Mouse (Mus musculus) ES-Bruce4 (cell line): Measurements from ENCODE around the gene Arfrp1.

Source experiments
- CTCF ChIP-seq: IDR thresholded peaks from one replicate; pipeline ENCODE4 v1.8.1; 2011; ENCODE audit warnings: low read depth, low read length
- EP300 ChIP-seq: IDR thresholded peaks from 2 replicates; pipeline ENCODE4 v1.6.1; 2011; ENCODE audit warnings: low read depth, low read length; ENCODE audit not compliant: insufficient read depth

GRCm38 (mm10) chr2:181392600-181393213 lies 27.5 kb upstream of the Arfrp1 start:
- TF ChIP-seq CTCF (peak; percentile 89), EP300 (no peak)
